Mouse (Mus musculus) liver, postnatal 0 days (tissue): ENCODE data around the gene Kif28. TPM values are rescaled to one million over a fixed set of nuclear protein-coding genes. Genes with fewer than 3 reads are reported as not detected.

Experiments used
- ATAC-seq: fragments of 200-750 bp; cut with Nextera tagmentation; 2 replicates; pipeline ENCODE4 v1.8.0; 2017; ENCODE audit warnings: mild to moderate bottlenecking, moderate library complexity
- DNase-seq: peaks from one replicate; pipeline ENCODE4 v3.0.0-alpha.2; 2016
- H3K27ac ChIP-seq: fragments of 300-500 bp; sonication (generic); 2 replicates; pipeline ENCODE4 v1.5.1; 2014; ENCODE audit warnings: antibody characterized with exemption, moderate library complexity, mild to moderate bottlenecking, low read depth
- H3K27me3 ChIP-seq: fragments of 300-500 bp; sonication (generic); 2 replicates; pipeline ENCODE4 v1.6.1; 2014; ENCODE audit warnings: low read length, control low read depth, mixed read lengths; ENCODE audit not compliant: insufficient read depth
- H3K36me3 ChIP-seq: fragments of 300-500 bp; sonication (generic); replicated peaks from 2 replicates; pipeline ENCODE4 v1.6.1; 2014; ENCODE audit warnings: mild to moderate bottlenecking, control low read depth, low read length, moderate library complexity, mixed read lengths; ENCODE audit not compliant: insufficient read depth
- H3K4me1 ChIP-seq: fragments of 300-500 bp; sonication (generic); 2 replicates; pipeline ENCODE4 v1.6.1; 2014; ENCODE audit warnings: antibody characterized with exemption, mild to moderate bottlenecking, control low read depth; ENCODE audit not compliant: insufficient read depth
- H3K4me2 ChIP-seq: fragments of 300-500 bp; sonication (generic); 2 replicates; pipeline ENCODE4 v1.6.1; 2014; ENCODE audit warnings: low read depth, mild to moderate bottlenecking, low read length, moderate library complexity, mixed read lengths
- H3K4me3 ChIP-seq: fragments of 300-500 bp; sonication (generic); 2 replicates; pipeline ENCODE4 v1.5.1; 2014; ENCODE audit warnings: low read depth, low read length
- H3K9ac ChIP-seq: fragments of 300-500 bp; sonication (generic); replicated peaks from 2 replicates; pipeline ENCODE4 v1.6.1; 2014; ENCODE audit warnings: mild to moderate bottlenecking, moderate library complexity
- H3K9me3 ChIP-seq: fragments of 300-500 bp; sonication (generic); 2 replicates; pipeline ENCODE4 v1.6.1; 2016; ENCODE audit warnings: mild to moderate bottlenecking, control low read depth, low read length, mixed read lengths
- CTCF ChIP-seq: sonication (generic); IDR thresholded peaks from 2 replicates; pipeline ENCODE4 v1.5.1; 2016; ENCODE audit warnings: antibody characterized with exemption, low read depth
- EP300 ChIP-seq: IDR thresholded peaks from 2 replicates; pipeline ENCODE4 v1.6.1; 2016; ENCODE audit warnings: antibody characterized with exemption, low read depth, mild to moderate bottlenecking
- WGBS: fragments of 180-500 bp; shearing (Covaris S2); extraction: QIAGEN DNeasy Blood & Tissue Kit; methylation state at CpG from one replicate; pipeline ENCODE4 v1.1.7; 2014; ENCODE audit not compliant: insufficient replicate concordance; 5-methylcytosine and 5-hydroxymethylcytosine counted together
- polyA plus RNA-seq: library from polyadenylated mRNA; unstranded; fragments of >200 nt; fragmentation: Nextera tagmentation; extraction: Ambion mirVana; gene quantifications from 2 replicates; pipeline ENCODE4 v1.2.1, GENCODE M21; 2015

The Kif28 gene
- not detected in 2 replicates for polyA plus RNA-seq

- TF ChIP-seq EP300 (no peak), CTCF (no peak)
- H3K4me2 ChIP-seq, result no peak within 1 kb of the TSS
- WGBS, result 92% methylated on average over 9 of the region's 9 CpGs
- ATAC-seq (no peak), DNase-seq (no peak)
- no peak within 1 kb of the TSS for H3K4me3 ChIP-seq
- peaks cover 50% of the 10 kb centered on the region for H3K36me3 ChIP-seq
- peaks cover 4% of the 10 kb centered on the region; the same call in 1 of the 2 replicates for H3K4me1 ChIP-seq
- no peak within 1 kb of the TSS for H3K27ac ChIP-seq
- no peaks in the 10 kb centered on the region for H3K27me3 ChIP-seq
- no peaks in the 10 kb centered on the region for H3K9me3 ChIP-seq
- H3K9ac ChIP-seq, result no peak within 1 kb of the TSS
Measured at GRCm38 (mm10) chr1:179745171-179745570, at the start of gene Kif28. Gene Kif28, minus strand, starts transcription at chr1:179745271.

DNA sequence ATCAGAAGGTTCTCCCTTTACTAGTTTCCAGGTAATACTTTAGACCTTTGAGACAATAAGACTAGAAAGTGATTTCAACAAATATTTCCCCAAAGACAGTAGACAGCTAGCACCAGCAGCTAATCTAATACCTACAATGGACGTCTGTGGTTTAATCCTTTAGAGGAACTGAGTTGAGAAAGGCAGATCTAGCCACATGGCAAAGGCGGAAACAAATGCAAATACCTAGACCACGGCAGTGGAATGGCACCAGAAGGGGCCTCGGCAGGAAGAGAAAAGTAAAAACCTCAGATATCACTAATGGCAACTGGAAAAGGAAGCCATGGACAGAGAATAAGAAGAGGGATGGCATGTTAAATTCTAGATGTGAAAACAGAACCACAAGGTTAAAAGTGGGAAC is 42.2 kb upstream of the Kif28 start:
- WGBS, result 48% methylated on average over 4 of the region's 4 CpGs
- Histone ChIP-seq H3K36me3 (peaks cover 73% of the 10 kb centered on the region), H3K4me1 (no peaks in the 10 kb centered on the region), H3K9ac (no peak overlapping the region), H3K27me3 (no peaks in the 10 kb centered on the region), H3K9me3 (no peaks in the 10 kb centered on the region), H3K27ac (no peak overlapping the region), H3K4me2 (no peak overlapping the region), H3K4me3 (no peak overlapping the region)
- DNase-seq, result no peak
- ATAC-seq, result no peak
- TF ChIP-seq CTCF, result no peak
- TF ChIP-seq EP300, result no peak

GRCm38 (mm10) chr1:179785502-179785901 is 40.4 kb upstream of the Kif28 start:
- H3K36me3 ChIP-seq, result peaks cover 75% of the 10 kb centered on the region
- WGBS, result 81% methylated on average over 5 of the region's 5 CpGs
- TF ChIP-seq EP300 (no peak), CTCF (no peak)
- no peak overlapping the region for H3K4me2 ChIP-seq
- H3K27me3 ChIP-seq, result no peaks in the 10 kb centered on the region
- ATAC-seq, result no peak
- no peaks in the 10 kb centered on the region for H3K9me3 ChIP-seq
- H3K4me1 ChIP-seq, result no peaks in the 10 kb centered on the region
- no peak overlapping the region for H3K27ac ChIP-seq
- H3K4me3 ChIP-seq, result no peak overlapping the region
- DNase-seq, result no peak
- no peak overlapping the region for H3K9ac ChIP-seq

GRCm38 (mm10) chr1:179784098-179784497 is 39.0 kb upstream of the Kif28 start:
- H3K9ac ChIP-seq, result no peak overlapping the region
- 87% methylated on average over 4 of the region's 4 CpGs for WGBS
- no peak overlapping the region for H3K27ac ChIP-seq
- no peak for ATAC-seq
- TF ChIP-seq CTCF (no peak), EP300 (no peak)
- peaks cover 80% of the 10 kb centered on the region for H3K36me3 ChIP-seq
- no peaks in the 10 kb centered on the region for H3K27me3 ChIP-seq
- H3K4me3 ChIP-seq, result no peak overlapping the region
- DNase-seq, result no peak
- no peak overlapping the region for H3K4me2 ChIP-seq
- no peaks in the 10 kb centered on the region for H3K4me1 ChIP-seq
- H3K9me3 ChIP-seq, result no peaks in the 10 kb centered on the region

DNA sequence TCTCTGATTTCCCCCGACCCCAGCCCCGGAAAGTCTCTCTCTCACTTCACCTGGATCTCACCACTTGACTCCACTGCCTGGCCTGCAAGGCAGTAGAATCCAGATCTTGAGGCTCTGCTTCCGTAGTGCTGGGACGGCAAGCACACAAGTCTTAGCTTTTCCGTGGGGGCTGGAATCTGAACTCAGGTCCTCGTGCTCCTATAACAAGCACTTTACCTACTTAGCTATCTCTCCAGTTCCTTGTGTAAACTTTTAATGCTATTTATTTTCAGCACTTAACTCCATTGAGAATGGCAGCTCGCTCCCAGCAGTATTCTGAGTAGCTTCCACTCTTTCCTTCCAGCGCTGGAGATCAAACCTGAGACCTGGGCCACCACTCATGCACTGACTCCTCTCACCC is 31.8 kb upstream of the Kif28 start:
- no peak overlapping the region for H3K27ac ChIP-seq
- H3K4me3 ChIP-seq, result no peak overlapping the region
- H3K9me3 ChIP-seq, result no peaks in the 10 kb centered on the region
- no peak overlapping the region for H3K9ac ChIP-seq
- TF ChIP-seq CTCF, result no peak
- no peak for TF ChIP-seq EP300
- H3K27me3 ChIP-seq, result no peaks in the 10 kb centered on the region
- no peak overlapping the region for H3K4me2 ChIP-seq
- peaks cover 84% of the 10 kb centered on the region for H3K36me3 ChIP-seq
- DNase-seq (no peak), ATAC-seq (no peak)
- no peaks in the 10 kb centered on the region for H3K4me1 ChIP-seq
- WGBS, result 90% methylated on average over 8 of the region's 8 CpGs

- Histone ChIP-seq H3K4me1 (no peaks in the 10 kb centered on the region), H3K9me3 (no peaks in the 10 kb centered on the region), H3K27me3 (no peaks in the 10 kb centered on the region), H3K4me3 (no peak overlapping the region), H3K36me3 (peaks cover 79% of the 10 kb centered on the region), H3K4me2 (no peak overlapping the region), H3K9ac (no peak overlapping the region), H3K27ac (no peak overlapping the region)
- ATAC-seq (no peak), DNase-seq (no peak)
- 83% methylated on average over 4 of the region's 4 CpGs for WGBS
- TF ChIP-seq EP300, result no peak
Measured at GRCm38 (mm10) chr1:179760553-179760952, 15.5 kb upstream of the Kif28 start.

- TF ChIP-seq CTCF (no peak), EP300 (no peak)
- Histone ChIP-seq H3K36me3 (peaks cover 81% of the 10 kb centered on the region), H3K9me3 (no peaks in the 10 kb centered on the region), H3K4me2 (no peak overlapping the region), H3K9ac (no peak overlapping the region), H3K4me3 (no peak overlapping the region), H3K27ac (no peak overlapping the region), H3K4me1 (no peaks in the 10 kb centered on the region), H3K27me3 (no peaks in the 10 kb centered on the region)
- ATAC-seq, result no peak
- 82% methylated on average over 5 of the region's 5 CpGs for WGBS
- DNase-seq, result no peak
Measured at GRCm38 (mm10) chr1:179760086-179760485, 15.0 kb upstream of the Kif28 start.
